Mouse (Mus musculus): Measurements from ENCODE around the gene Arid4a. TPM values are rescaled to one million over a fixed set of nuclear protein-coding genes. Genes with fewer than 3 reads are reported as not detected.

Gene Arid4a
- polyA plus RNA-seq (2015; fragmentation: Nextera tagmentation; extraction: Ambion mirVana): 43.1 and 43.9 TPM in 2 replicates

DNA sequence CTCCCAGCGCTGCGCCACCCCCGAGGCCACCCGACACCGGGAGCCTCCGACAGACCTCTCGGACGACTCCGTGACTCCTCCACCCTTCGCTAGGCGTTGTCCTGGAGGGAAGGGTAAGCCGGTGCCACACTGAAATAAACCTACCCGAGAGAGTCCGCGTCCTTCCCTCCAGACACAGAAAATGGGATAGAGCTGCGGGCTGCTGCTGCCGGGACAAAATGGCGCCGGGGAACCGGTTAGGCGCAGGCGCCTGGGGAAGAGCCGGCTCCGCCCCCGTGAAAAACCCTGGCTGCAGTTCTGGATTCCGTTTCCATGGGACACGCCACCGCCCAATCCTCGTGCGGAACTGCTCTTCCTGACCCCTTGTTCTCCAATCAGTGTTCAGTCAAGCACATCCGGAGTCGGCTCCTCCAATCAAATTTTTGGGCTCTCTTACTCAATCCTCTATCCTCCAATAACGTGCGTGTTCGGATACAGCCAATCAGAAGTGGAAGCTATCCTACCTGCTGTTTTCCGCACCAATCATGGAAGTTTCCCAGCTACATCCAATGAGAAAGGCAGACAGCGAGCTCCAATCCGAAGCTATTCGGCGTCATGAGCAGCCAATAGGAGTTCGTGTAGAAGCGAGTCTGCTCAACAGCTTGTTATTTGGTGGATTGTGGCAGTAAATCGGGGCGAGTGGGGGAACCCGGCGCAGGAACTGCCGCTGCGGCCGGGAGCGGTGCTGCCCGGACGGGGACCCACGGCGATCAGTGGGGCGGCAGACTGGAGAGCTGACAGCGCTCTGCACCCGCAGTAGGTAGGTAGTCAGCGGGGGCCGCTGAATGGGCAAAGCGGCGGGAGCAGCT, at the start of gene Arid4a:
Arid4a (plus strand) TSS at position 628 of the 848 bp plus-strand sequence.
- peak; percentile 98 for ATAC-seq (ENCODE audit: low FRiP score)
- H3K4me1 ChIP-seq: peaks cover 27% of the 10 kb centered on the region
- peak within 1 kb of the TSS; percentile 87 for H3K9ac ChIP-seq (replicated peaks)
- WGBS: under 1% methylated on average over 59 of the region's 61 CpGs
- peak within 1 kb of the TSS; percentile 98 for H3K27ac ChIP-seq (replicated peaks)
- peak within 1 kb of the TSS; percentile 89 for H3K4me2 ChIP-seq
- H3K4me3 ChIP-seq (replicated peaks): peak within 1 kb of the TSS; percentile 99
- no peaks in the 10 kb centered on the region for H3K27me3 ChIP-seq (replicated peaks)
- peaks cover 22% of the 10 kb centered on the region for H3K36me3 ChIP-seq
- H3K9me3 ChIP-seq (replicated peaks): no peaks in the 10 kb centered on the region

DNA sequence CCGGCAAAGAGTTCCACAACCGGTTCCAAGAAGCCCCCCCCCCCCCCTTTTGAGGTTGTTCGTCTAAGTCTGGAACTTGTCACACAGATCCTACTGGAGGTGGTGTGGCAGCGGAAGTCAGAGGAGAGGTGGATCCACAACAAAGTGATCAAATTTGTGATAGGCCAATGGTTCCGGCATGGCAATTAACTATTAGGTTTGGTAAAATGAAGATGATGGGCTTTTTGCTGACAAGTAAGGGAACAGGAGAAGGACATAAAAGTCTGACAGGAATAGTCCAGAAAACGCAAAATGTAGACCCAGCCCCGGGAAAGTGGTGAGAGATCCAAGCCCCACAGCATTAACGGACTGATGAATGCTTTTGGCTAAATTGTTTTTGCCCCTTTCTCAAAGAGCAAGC, 48.2 kb upstream of the Arid4a start:
- peaks cover 16% of the 10 kb centered on the region for H3K36me3 ChIP-seq
- H3K4me1 ChIP-seq: peaks cover 8% of the 10 kb centered on the region
- no peaks in the 10 kb centered on the region for H3K9me3 ChIP-seq (replicated peaks)
- 51% methylated on average over 8 of the region's 8 CpGs for WGBS
- H3K9ac ChIP-seq (replicated peaks): peak overlapping the region; percentile 71
- ATAC-seq (ENCODE audit: low FRiP score): no peak
- H3K4me3 ChIP-seq (replicated peaks): peak overlapping the region; percentile 68
- H3K4me2 ChIP-seq: peak overlapping the region; percentile 67
- H3K27ac ChIP-seq (replicated peaks): peak overlapping the region; percentile 92
- no peaks in the 10 kb centered on the region for H3K27me3 ChIP-seq (replicated peaks)

DNA sequence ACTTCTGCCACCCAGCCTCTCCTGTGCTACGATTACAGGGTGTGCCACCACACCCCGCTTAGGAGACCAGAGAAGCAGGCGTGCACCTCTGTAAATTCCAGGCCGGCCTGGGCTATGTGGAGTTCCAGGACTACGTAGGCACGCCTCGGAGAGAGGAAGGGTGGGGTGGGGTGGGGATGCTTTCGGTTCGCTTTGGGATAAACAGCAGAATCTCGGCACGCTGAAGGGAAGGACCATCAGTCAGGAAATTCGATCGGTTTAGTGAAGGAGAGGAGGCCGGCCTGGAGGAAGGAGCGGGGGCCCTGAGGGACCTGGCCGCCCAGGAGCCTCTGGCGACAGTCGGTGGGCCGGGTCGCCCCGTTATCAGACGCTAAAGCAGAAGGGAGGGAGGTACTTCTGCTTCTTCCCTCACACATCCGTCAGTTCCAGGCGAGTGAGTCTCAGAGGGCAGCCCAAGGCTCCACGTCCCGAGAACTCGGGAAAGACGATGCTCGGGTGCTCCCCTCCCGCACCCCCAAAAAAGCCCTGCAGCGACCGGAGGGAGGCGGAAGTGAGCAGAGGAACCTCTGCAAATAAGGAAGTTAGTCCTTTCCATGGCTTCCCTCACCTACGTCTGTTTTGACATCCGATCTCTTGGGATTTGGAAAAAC, 47.5 kb upstream of the Arid4a start:
- Histone ChIP-seq H3K4me1 (peaks cover 8% of the 10 kb centered on the region), H3K27me3 (replicated peaks) (no peaks in the 10 kb centered on the region), H3K27ac (replicated peaks) (peak overlapping the region; percentile 92), H3K9me3 (replicated peaks) (no peaks in the 10 kb centered on the region), H3K9ac (replicated peaks) (peak overlapping the region; percentile 71), H3K36me3 (peaks cover 12% of the 10 kb centered on the region), H3K4me2 (peak overlapping the region; percentile 67), H3K4me3 (replicated peaks) (peak overlapping the region; percentile 68)
- ATAC-seq (ENCODE audit: low FRiP score): peak; percentile 89
- WGBS: 1% methylated on average over 35 of the region's 35 CpGs

DNA sequence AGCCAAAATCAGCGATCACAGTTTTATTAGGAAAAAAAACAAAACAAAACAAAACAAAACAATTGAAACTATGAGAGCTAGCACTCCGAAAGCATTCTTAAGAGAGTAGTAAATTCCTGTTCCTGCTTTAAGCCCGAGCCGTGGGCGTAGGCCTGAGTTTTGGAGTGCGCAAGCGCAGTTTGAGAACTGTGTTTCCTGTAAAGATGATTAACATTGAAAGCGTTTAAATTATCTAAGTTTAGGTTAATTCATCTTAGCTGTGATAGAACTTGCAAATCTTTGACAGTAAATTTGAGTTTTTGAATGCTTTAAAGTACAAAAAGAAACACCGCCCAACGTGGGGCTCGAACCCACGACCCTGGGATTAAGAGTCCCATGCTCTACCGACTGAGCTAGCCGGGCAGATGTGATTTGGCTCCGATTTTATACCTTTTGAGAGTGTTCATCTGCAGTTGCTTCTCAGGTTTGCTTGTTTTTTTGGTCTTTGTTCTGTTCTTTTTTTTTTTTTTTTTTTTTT, 46.9 kb upstream of the Arid4a start:
- Histone ChIP-seq H3K4me1 (peaks cover 8% of the 10 kb centered on the region), H3K36me3 (peaks cover 6% of the 10 kb centered on the region), H3K9ac (replicated peaks) (peak overlapping the region; percentile 71), H3K27ac (replicated peaks) (peak overlapping the region; percentile 92), H3K27me3 (replicated peaks) (no peaks in the 10 kb centered on the region), H3K9me3 (replicated peaks) (no peaks in the 10 kb centered on the region), H3K4me2 (peak overlapping the region; percentile 67), H3K4me3 (replicated peaks) (peak overlapping the region; percentile 68)
- peak; percentile 79 for ATAC-seq (ENCODE audit: low FRiP score)
- 2% methylated on average over 15 of the region's 15 CpGs for WGBS

DNA sequence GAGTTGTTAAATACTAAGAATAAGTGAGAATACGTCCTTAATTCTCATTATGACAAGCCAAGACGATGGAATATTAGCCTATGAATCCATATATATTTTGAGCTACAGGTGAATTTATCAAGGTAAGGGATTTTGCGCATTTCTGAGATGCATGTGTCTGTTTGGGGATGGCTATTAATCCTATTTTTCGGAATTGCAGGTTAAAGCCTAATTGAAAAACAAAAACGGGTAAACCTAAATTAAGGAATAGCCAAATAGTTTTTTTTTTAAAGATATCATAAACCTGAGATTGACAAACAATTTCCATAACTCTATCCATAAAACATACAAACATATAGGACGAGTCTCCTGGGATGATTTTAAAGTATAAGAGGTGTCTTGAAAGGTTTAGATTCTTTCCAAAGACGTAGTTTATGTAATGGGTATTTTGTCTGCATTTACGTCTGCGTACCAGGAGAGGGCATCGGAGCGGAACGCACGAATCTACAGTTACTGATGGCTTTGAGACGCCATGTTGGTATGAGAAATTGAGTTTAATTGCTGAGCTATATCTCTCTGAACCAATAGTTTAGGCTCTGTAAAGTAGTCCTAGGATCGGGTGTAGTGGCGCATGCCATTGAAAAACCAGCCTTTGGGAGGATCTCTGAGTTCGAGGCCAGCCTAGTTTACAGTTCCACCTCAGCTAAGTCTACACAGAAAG, 46.2 kb upstream of the Arid4a start:
- Histone ChIP-seq H3K4me3 (replicated peaks) (peak overlapping the region; percentile 38), H3K36me3 (no peaks in the 10 kb centered on the region), H3K9ac (replicated peaks) (no peak overlapping the region), H3K27ac (replicated peaks) (peak overlapping the region; percentile 72), H3K4me1 (peaks cover 8% of the 10 kb centered on the region), H3K9me3 (replicated peaks) (no peaks in the 10 kb centered on the region), H3K27me3 (replicated peaks) (no peaks in the 10 kb centered on the region), H3K4me2 (peak overlapping the region; percentile 59)
- ATAC-seq (ENCODE audit: low FRiP score): 0 out of 2 replicates have a peak, but pooled peaks have one; percentile 8
- WGBS: 3% methylated on average over 17 of the region's 17 CpGs

DNA sequence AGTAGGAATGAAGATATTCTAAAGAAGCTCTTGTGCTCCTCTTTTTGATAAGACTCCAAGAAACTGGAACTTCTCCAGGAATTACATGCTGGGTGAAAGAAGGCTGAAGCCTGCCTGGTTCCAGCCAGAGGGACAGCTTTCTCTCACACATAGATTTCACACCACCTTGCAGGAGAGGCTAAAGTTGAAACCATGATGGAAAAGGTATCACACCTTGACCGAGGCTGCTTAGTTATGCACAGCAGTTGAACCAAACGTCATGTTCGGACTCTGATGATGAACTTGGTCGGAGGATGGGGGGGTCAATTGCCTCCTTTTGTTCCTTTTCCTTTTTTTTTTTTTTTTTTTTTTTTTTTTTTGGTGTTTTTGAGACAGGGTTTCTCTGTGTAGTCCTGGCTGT, 42.0 kb upstream of the Arid4a start:
- H3K27ac ChIP-seq (replicated peaks): peak overlapping the region; percentile 81
- H3K4me3 ChIP-seq (replicated peaks): peak overlapping the region; percentile 99; the same call in 1 of the 2 replicates
- H3K36me3 ChIP-seq: no peaks in the 10 kb centered on the region
- H3K9me3 ChIP-seq (replicated peaks): no peaks in the 10 kb centered on the region
- H3K4me1 ChIP-seq: peaks cover 18% of the 10 kb centered on the region
- H3K4me2 ChIP-seq: peak overlapping the region; percentile 55
- no peaks in the 10 kb centered on the region for H3K27me3 ChIP-seq (replicated peaks)
- H3K9ac ChIP-seq (replicated peaks): no peak overlapping the region
- ATAC-seq (ENCODE audit: low FRiP score): no peak
- 89% methylated on average over 4 of the region's 4 CpGs for WGBS

DNA sequence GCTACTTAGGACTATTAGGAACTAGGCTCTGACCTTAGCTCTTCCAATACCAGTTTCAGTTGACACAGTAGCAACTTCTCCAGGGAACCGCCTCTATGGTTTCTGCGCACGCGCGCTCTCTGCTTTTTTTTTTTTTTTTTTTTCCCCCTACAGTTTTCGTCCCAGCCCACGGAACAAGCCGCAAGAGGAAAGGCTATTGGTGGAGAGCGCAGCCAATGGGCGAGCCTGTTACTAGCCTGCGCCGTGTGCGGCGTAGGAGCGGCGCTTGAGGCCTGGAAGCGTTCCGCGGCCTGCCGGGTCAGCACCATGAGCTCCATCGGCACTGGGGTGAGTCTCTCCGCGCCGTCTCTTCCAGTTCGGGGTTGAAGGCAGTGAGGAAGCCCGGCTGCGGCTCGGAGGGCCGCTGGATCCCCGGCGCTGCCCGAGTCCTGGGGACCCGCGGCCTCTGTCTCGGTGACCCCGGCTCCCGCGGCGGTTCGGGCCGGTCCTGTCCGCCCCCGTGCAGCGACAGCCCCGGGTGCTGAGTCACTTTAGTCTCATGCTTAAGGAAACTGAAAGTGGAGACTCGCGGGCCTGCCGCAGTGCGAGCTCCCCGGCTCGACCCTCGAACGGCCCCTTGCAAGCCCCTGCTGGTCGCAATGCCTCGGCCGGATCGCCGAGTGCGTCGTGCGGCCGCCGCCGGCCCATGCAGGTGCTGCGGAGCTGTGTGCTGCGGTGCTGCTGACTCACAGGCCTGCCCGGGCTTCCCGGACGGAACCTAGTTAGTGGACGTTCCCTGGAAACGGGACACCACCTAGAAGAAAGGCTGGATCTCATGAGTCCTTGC, 41.1 kb upstream of the Arid4a start, which contains the start of gene Psma3:
Psma3 (plus strand) TSS at position 181 of the 826 bp plus-strand sequence.
- Histone ChIP-seq H3K36me3 (0 out of 2 replicates have a peak, but pooled peaks cover 4% of the 10 kb centered on the region), H3K9me3 (replicated peaks) (no peaks in the 10 kb centered on the region), H3K4me3 (replicated peaks) (peak within 1 kb of the TSS; percentile 99), H3K4me1 (peaks cover 18% of the 10 kb centered on the region), H3K9ac (replicated peaks) (peak within 1 kb of the TSS; percentile 95), H3K27ac (replicated peaks) (peak within 1 kb of the TSS; percentile 97), H3K27me3 (replicated peaks) (no peaks in the 10 kb centered on the region), H3K4me2 (peak within 1 kb of the TSS; percentile 74)
- WGBS: under 1% methylated on average over 71 of the region's 71 CpGs
- peak; percentile 99 for ATAC-seq (ENCODE audit: low FRiP score)

DNA sequence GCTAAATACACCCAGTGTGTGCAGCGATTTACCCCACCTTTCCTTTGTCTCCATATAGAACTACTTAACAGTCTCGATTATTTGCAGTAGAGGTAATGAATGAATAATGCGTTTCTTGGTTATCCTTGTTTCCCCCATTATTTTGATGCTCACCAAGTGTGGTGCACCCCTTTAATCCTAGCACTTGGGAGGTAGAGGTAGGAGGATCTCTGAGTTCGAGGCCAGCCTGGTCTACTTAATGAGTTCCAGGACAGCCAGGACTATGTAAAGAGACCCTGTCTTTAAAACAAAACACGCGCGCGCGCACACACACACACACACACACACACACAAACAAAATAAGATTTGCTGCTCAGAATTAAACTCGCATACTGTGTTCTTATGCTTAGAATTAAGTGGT, 40.4 kb upstream of the Arid4a start:
- H3K9me3 ChIP-seq (replicated peaks): no peaks in the 10 kb centered on the region
- H3K9ac ChIP-seq (replicated peaks): peak overlapping the region; percentile 95
- H3K27ac ChIP-seq (replicated peaks): peak overlapping the region; percentile 97
- H3K27me3 ChIP-seq (replicated peaks): no peaks in the 10 kb centered on the region
- ATAC-seq (ENCODE audit: low FRiP score): no peak
- H3K4me3 ChIP-seq (replicated peaks): peak overlapping the region; percentile 99
- 0 out of 2 replicates have a peak, but pooled peaks cover 4% of the 10 kb centered on the region for H3K36me3 ChIP-seq
- WGBS: 30% methylated on average over 10 of the region's 10 CpGs
- H3K4me1 ChIP-seq: peaks cover 18% of the 10 kb centered on the region
- peak overlapping the region; percentile 74 for H3K4me2 ChIP-seq

DNA sequence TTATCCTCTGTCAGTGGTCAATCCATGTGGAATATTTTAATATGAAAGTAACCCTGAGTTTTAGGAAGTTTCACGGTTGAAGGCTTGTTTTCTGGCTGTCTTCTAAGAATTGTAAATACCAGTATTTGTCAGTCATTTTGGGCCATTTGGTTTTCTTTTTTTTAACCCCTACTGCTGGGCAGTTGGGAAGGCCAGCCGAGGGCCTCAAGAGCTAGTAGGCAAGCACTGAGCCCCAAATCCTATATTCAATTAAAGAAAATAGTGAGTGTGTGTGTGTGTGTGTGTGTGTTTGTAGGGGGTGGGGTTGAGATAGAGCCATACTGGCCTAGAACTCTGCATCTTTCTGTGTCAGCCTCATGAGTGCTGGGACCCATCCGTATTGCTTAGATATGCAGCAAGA, 39.9 kb upstream of the Arid4a start:
- ATAC-seq (ENCODE audit: low FRiP score): no peak
- H3K4me2 ChIP-seq: peak overlapping the region; percentile 74
- H3K4me1 ChIP-seq: peaks cover 18% of the 10 kb centered on the region
- H3K9ac ChIP-seq (replicated peaks): no peak overlapping the region
- no peaks in the 10 kb centered on the region for H3K27me3 ChIP-seq (replicated peaks)
- H3K9me3 ChIP-seq (replicated peaks): no peaks in the 10 kb centered on the region
- WGBS: 79% methylated on average over 3 of the region's 3 CpGs
- H3K4me3 ChIP-seq (replicated peaks): peak overlapping the region; percentile 99
- no peak overlapping the region for H3K27ac ChIP-seq (replicated peaks)
- H3K36me3 ChIP-seq: 0 out of 2 replicates have a peak, but pooled peaks cover 4% of the 10 kb centered on the region

DNA sequence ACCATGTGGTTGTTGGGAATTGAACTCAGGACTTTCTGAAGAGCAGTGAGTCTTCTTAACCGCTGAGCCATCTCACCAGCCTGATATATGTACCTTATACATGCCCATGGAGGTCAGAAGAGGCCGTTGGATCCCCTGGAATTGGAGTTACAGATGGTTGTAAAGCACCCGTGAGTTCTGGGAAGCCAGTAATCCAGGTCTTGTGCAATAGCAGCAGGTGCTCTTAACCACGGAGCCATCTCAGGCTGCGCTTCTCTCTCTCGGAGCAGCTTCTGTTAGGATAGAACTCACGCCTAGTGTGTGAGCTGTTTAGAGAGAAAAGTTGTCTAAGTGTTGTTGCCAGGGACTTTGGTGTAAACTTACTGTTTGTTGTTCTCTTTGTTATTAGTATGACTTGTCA, 37.4 kb upstream of the Arid4a start:
- H3K4me2 ChIP-seq: no peak overlapping the region
- H3K9me3 ChIP-seq (replicated peaks): no peaks in the 10 kb centered on the region
- peaks cover 18% of the 10 kb centered on the region for H3K4me1 ChIP-seq
- WGBS: 89% methylated on average over 7 of the region's 7 CpGs
- peaks cover 14% of the 10 kb centered on the region for H3K36me3 ChIP-seq
- H3K9ac ChIP-seq (replicated peaks): no peak overlapping the region
- no peak overlapping the region for H3K27ac ChIP-seq (replicated peaks)
- H3K4me3 ChIP-seq (replicated peaks): no peak overlapping the region
- no peaks in the 10 kb centered on the region for H3K27me3 ChIP-seq (replicated peaks)
- no peak for ATAC-seq (ENCODE audit: low FRiP score)
